Mouse (Mus musculus): ENCODE measurements around the gene Efemp1. TPM values are rescaled to one million over a fixed set of nuclear protein-coding genes. Genes with fewer than 3 reads are reported as not detected.

The Efemp1 gene
- polyA plus RNA-seq, 2 experiments from 2014 or later = not detected

DNA sequence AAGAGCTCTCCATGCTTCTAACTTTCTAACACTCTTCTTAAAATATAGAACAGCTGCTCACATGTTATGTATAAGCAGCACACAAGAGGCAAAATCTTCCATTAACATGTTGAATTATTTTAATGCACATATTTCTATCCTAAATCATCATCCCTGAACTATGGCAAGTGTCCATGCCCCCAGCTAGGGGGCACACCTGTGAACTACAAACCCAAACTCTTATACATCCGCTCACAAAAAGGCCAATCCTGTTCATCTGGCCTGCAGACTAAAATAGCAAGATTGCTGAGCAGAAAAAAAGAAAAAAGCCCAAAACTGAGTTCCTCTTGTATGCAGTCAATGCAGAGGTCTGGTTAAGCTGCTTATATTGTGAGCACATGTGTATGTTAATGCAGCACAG is 86.6 kb downstream of the Efemp1 start:
- no peak for ATAC-seq

DNA sequence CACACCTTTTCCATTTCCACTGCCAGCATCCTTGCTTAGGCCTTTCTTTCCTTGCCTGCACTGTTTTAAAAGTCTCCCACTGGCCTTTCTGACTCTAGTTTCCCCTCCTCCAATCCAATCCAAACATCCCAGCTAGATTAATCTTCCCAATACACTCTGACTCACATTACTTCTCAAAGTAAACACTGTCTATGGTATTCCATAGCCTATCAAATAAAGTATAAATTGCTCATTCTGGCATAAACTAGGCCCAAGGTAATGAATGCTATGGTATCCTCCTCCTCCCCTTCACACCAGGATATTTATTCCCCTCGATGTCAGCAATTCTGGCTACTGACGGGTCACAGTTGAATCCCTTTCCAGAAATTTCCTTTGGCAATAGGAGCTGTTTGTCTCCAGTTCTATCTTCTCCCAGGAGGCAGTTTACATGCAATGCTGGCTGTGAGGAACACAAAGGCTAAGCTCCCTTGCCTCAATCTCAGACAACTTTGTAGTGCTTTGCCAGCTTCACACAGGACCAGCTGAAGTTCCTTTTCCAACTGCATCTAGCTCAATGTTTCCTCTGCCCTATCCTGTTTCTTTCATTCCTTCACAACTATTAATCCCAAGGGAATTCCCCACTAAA is 98.7 kb downstream of the Efemp1 start:
- no peak for ATAC-seq

DNA sequence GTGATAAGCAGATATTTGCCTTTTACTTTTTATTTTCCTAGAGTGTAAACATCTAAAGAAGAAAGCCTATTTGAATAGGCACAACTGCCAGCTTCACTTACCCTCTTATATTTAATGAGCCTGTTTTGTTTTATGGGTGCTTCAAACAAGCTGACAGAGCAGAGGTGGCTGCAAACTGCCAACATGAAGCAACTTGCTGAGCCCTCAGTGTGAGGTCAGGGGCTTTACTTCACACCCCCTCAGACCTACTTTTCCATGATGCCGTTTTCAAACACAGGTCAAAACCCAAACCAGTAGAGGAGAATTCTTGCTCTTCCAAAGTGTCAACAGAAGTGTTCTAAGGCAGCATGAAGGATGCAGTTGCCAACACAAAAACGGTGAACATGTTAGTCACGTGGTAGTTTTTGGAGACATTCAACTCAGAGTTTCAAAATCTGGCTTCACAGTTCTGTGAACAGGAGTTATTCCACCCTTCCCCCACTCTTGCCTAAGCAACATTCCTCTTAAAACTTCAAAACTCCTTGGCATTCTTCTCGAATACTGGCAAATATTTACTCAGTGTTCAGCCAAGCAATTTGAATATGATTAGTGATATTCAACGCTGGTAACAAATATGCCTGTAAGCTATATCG is 101.8 kb downstream of the Efemp1 start:
- ATAC-seq = no peak

DNA sequence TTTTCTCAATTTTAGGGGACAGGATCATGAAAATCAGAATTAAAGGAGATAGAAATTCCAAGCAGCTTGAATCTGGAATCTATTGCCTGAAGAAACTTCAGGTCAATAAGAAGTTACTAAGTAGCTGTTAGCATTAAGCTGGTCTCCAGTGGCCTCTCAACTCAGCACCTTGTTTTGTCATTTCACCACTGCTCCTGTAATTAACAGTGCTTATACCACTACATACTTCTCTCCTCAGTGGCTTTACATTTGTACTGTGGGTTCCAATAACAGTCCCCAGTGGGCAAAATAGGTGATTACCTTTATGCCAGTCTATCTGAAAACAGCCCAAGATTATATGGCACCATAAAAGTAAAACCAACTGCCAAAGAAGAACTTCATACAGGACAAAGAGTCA is 102.3 kb downstream of the Efemp1 start:
- no peak for ATAC-seq

DNA sequence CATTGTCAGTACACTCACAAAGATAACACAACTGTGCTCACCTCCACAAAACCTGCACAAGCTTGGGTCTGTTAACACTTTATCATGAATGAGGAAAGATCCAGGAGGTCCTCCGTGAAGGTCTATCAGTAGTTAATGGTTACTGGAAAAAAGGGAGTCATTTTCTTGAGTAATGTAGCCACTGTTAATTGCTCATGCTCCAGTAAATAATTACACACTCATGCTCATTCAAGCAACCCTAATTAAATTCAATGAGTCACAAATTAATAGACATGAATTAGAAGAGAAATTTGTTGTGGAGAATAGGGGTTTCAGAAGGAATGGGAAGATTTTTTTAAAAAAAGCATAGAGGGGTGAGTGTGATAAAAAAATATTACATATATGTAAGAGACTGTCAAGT is 108.4 kb downstream of the Efemp1 start:
- ATAC-seq = no peak

Data from activated CD4-positive, CD25-positive, alpha-beta regulatory T cell, adult 4 months (primary cell).